Mouse (Mus musculus): ENCODE results near the gene Rdm1.

DNA sequence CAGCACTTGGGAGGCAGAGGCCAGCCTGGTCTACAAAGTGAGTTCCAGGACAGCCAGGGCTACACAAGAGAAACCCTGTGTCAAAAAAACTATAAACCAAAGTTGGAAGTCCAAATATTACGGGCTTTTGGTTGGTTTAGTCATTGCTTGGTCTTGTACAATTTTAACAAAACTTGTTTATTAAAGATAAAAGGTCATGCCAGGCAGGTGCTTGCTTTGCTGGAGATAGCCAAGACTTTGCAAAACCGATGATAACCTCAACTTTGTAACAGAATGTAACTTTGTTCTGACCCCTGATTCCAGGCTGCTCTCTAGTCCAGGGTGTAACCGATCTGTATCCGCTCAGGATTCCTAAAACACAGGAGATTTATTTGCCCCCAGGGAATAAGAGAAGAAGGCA lies 29.4 kb downstream of the Rdm1 start:
- TF ChIP-seq CTCF (IDR thresholded peaks at IDR 0.05; ENCODE audit: borderline replicate concordance, extremely low read depth, insufficient read depth, insufficient read length) (no peak), POLR2A (IDR thresholded peaks at IDR 0.05; ENCODE audit: borderline replicate concordance, extremely low read depth, insufficient read depth, insufficient read length, poor library complexity, severe bottlenecking) (no peak)

All from brain, embryonic 14.5 days (tissue).